Mouse (Mus musculus): ENCODE measurements around the gene Tas1r1.

- TF ChIP-seq TAL1 (IDR thresholded peaks at IDR 0.05; ENCODE audit: low read length), result 0 out of 3 replicates have a peak, but pooled peaks have one; percentile 6
- TF ChIP-seq GATA1 (IDR thresholded peaks at IDR 0.05; ENCODE audit: low read length), result 0 out of 2 replicates have a peak, but pooled peaks have one; percentile 10
These were observed 6.2 kb upstream of the Tas1r1 start for GRCm38 (mm10) chr4:152044609-152045008.

Measured in erythroblast, embryonic 14.5 days (primary cell).